7 mouse cellular contexts compared by ENCODE assay signal in the genomic region with DNA sequence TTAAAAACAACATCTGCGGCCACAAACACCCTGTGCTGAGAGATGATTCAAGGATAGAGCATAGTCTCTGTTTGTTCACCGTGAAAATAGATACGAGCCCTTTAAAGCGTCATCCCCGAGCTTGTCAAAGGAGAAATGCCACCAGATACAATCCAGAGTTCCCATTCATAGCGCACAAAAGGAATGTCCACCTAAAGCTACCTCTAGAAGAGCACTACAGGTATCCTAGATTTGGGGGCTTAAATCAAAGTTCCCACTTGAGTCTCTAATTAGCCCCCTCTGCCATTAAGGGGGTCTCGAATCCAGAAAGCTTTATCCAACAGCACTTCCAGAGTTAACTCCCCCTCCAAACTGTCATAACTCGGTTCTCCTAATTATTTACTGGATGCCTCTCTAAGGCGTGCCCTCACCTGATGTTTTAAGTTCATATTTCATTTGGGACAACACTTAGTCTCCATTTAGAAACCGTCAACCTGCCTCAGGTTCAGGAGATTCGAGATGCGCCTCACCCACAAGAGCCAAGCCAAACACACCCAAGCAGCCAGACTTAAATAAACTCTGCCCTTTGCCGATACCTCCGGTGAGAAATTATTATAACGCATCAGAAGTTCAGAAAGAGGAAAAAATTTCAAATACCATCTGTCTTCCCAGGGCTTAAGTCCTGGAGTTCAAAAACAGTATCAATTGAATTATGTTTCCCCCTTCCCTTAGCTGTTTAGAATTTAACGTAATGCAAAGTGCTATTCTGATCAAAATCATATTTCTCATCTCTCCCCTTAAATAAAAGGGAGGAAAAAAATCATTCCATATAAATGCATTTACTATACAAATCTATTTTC.
DNase-seq lines count a peak whose midpoint lies in the region; ATAC-seq and TF ChIP-seq lines count a peak whose summit lies in the region.

No protein-coding gene starts in this region.

- no peaks in the 10 kb centered on the region; the same call in 1 of the 2 replicates for H3K4me1 ChIP-seq in forebrain, embryonic 11.5 days (replicated peaks; ENCODE audit: control insufficient read depth, insufficient read depth, low read length)
- no peaks in the 10 kb centered on the region for H3K4me1 ChIP-seq in hindbrain, postnatal 0 days (ENCODE audit: insufficient read depth, low read length)
- peaks cover 31% of the 10 kb centered on the region for H3K4me1 ChIP-seq in neural tube, embryonic 13.5 days (replicated peaks)

- peak overlapping the region; percentile 62 for H3K4me2 ChIP-seq in forebrain, embryonic 11.5 days (ENCODE audit: low read depth, low read length, severe bottlenecking)
- H3K4me2 ChIP-seq in hindbrain, postnatal 0 days (ENCODE audit: low read depth, low read length) = peak overlapping the region; percentile 72
- H3K4me2 ChIP-seq in neural tube, embryonic 13.5 days = peak overlapping the region; percentile 61

- TF ChIP-seq CTCF in left cerebral cortex, adult 2 months (IDR thresholded peaks at IDR 0.05) = no peak
- TF ChIP-seq CTCF in hindbrain, postnatal 0 days (IDR thresholded peaks at IDR 0.05; ENCODE audit: low read depth) = no peak

- H3K27ac ChIP-seq in left cerebral cortex, adult 2 months = peak overlapping the region; percentile 95
- peak overlapping the region; percentile 81; the same call in 1 of the 2 replicates for H3K27ac ChIP-seq in forebrain, embryonic 11.5 days (ENCODE audit: low read depth, low read length)
- peak overlapping the region; percentile 84 for H3K27ac ChIP-seq in hindbrain, postnatal 0 days
- peak overlapping the region; percentile 98 for H3K27ac ChIP-seq in neural tube, embryonic 13.5 days (replicated peaks)

- no peaks in the 10 kb centered on the region for H3K9me3 ChIP-seq in forebrain, embryonic 11.5 days (ENCODE audit: control insufficient read depth, low read length)
- H3K9me3 ChIP-seq in hindbrain, postnatal 0 days (ENCODE audit: low read length) = no peaks in the 10 kb centered on the region
- no peaks in the 10 kb centered on the region for H3K9me3 ChIP-seq in neural tube, embryonic 13.5 days

- H3K4me3 ChIP-seq in left cerebral cortex, adult 2 months = peak overlapping the region; percentile 55
- H3K4me3 ChIP-seq in forebrain, embryonic 11.5 days (ENCODE audit: low read depth, low read length) = peak overlapping the region; percentile 38
- H3K4me3 ChIP-seq in hindbrain, postnatal 0 days (ENCODE audit: low read length) = peak overlapping the region; percentile 54
- H3K4me3 ChIP-seq in neural tube, embryonic 13.5 days = peak overlapping the region; percentile 52

- 39% methylated on average over 16 of the region's 16 CpGs for WGBS in forebrain, embryonic 11.5 days
- WGBS in hindbrain, postnatal 0 days = 12% methylated on average over 16 of the region's 16 CpGs
- 45% methylated on average over 16 of the region's 16 CpGs for WGBS in neural tube, embryonic 13.5 days

- no peak for DNase-seq in left cerebral cortex, adult 2 months (ENCODE audit: extremely low spot score in 1 of 2, low spot score in 2 of 2)
- no peak for DNase-seq in left cerebral cortex, postnatal 4 days
- DNase-seq in forebrain, embryonic 11.5 days (ENCODE audit: low spot score) = no peak
- DNase-seq in hindbrain, postnatal 0 days (ENCODE audit: low spot score) = peak; percentile 49
- no peak for DNase-seq in spleen, postnatal 36 days (ENCODE audit: low spot score in 2 of 2)
- no peak for DNase-seq in gastrocnemius, postnatal 25 days

- H3K36me3 ChIP-seq in forebrain, embryonic 11.5 days (ENCODE audit: control insufficient read depth, insufficient read depth, low read length) = no peaks in the 10 kb centered on the region
- H3K36me3 ChIP-seq in hindbrain, postnatal 0 days (ENCODE audit: insufficient read depth, low read length) = no peaks in the 10 kb centered on the region
- H3K36me3 ChIP-seq in neural tube, embryonic 13.5 days = no peaks in the 10 kb centered on the region

- H3K9ac ChIP-seq in forebrain, embryonic 11.5 days (ENCODE audit: low read length) = peak overlapping the region; percentile 33; the same call in 1 of the 2 replicates
- H3K9ac ChIP-seq in hindbrain, postnatal 0 days (replicated peaks; ENCODE audit: low read length) = peak overlapping the region; percentile 63
- peak overlapping the region; percentile 78 for H3K9ac ChIP-seq in neural tube, embryonic 13.5 days

- no peak for ATAC-seq in forebrain, embryonic 11.5 days (replicated peaks; ENCODE audit: low FRiP score)
- ATAC-seq in hindbrain, postnatal 0 days = no peak
- ATAC-seq in neural tube, embryonic 13.5 days (ENCODE audit: low read depth) = no peak

- no peaks in the 10 kb centered on the region; the same call in 1 of the 2 replicates for H3K27me3 ChIP-seq in forebrain, embryonic 11.5 days (ENCODE audit: control insufficient read depth, insufficient read depth, low read length)
- no peaks in the 10 kb centered on the region for H3K27me3 ChIP-seq in hindbrain, postnatal 0 days (ENCODE audit: insufficient read depth, low read length)
- H3K27me3 ChIP-seq in neural tube, embryonic 13.5 days = no peaks in the 10 kb centered on the region

- intact Hi-C loops in left cerebral cortex, adult 2 months (cut with DNase I) = loop anchor here (1.0 to 5.0 kb wide), 3 partner anchors 454 to 629 kb away; no protein-coding TSS in a partner anchor
- intact Hi-C loops in left cerebral cortex, postnatal 4 days (cut with DNase I) = loop anchor here (5.0 to 10.0 kb wide), 2 partner anchors 452 to 629 kb away; no protein-coding TSS in a partner anchor
